In the genomic region with DNA sequence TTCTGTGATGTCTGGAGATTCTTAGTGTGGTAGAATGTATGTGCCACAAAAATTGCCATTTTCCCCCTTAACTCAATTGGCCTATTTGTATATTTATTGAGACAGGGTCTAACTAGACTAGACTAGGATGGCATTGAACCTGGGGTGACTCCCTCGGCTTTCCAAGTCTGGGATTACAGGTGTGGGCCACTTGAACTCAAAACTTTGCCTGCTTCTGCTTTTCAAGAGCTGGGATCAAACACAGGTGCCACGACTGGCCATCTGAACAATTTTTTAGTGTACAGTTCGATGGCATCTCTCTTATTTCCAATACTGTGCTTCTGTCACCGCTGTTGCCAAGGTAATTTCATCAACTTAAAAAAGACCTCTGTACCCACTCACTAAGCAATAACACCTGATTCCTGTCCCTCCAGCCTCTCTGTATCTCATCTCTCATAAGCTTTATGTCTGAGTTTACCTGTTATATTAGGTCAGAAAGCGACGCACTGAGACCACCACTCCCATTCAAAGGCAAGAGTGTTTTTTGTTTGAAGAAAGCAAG, we compare ENCODE assay signal across 9 mouse cellular contexts. TPM values are rescaled to one million over a fixed set of nuclear protein-coding genes. Genes with fewer than 3 reads are reported as not detected.
A peak's percentile ranks its signal among the peaks of the same experiment; 100 is the strongest.
DNase-seq lines count a peak whose midpoint lies in the region; ATAC-seq lines count a peak whose summit lies in the region.
"Had no signal": no experiment of that assay in that cellular context is flagged by ENCODE, and none has a peak within 500 bp of the region (broad histone marks: within the 10 kb centered on the region; RNA-seq: fewer than 3 reads in every experiment).

No protein-coding gene starts in this region.

- H3K27ac ChIP-seq in forebrain, embryonic 13.5 days: no peak overlapping the region
- no peak overlapping the region for H3K27ac ChIP-seq in forebrain, embryonic 15.5 days (replicated peaks)
- H3K27ac ChIP-seq in midbrain, embryonic 10.5 days (replicated peaks): no peak overlapping the region; the same call in 1 of the 2 replicates
- H3K27ac ChIP-seq in midbrain, embryonic 14.5 days (replicated peaks; ENCODE audit: low read depth, low read length): no peak overlapping the region
- H3K27ac ChIP-seq in limb, embryonic 12.5 days: 0 out of 2 replicates have a peak overlapping the region, but pooled peaks have one; percentile 78
- no peak overlapping the region for H3K27ac ChIP-seq in stomach, embryonic 14.5 days (ENCODE audit: low read length)

- no peaks in the 10 kb centered on the region for H3K4me1 ChIP-seq in forebrain, embryonic 13.5 days
- H3K4me1 ChIP-seq in forebrain, embryonic 15.5 days: peaks cover 6% of the 10 kb centered on the region
- peaks cover 8% of the 10 kb centered on the region; the same call in 1 of the 2 replicates for H3K4me1 ChIP-seq in midbrain, embryonic 10.5 days
- no peaks in the 10 kb centered on the region for H3K4me1 ChIP-seq in midbrain, embryonic 14.5 days (ENCODE audit: control insufficient read depth, insufficient read depth, low read length)
- no peaks in the 10 kb centered on the region for H3K4me1 ChIP-seq in limb, embryonic 12.5 days (replicated peaks)
- no peaks in the 10 kb centered on the region for H3K4me1 ChIP-seq in stomach, embryonic 14.5 days (ENCODE audit: control insufficient read depth, insufficient read depth, low read length)

- 89% methylated on average over 6 of the region's 6 CpGs for WGBS in forebrain, embryonic 13.5 days
- 94% methylated on average over 6 of the region's 6 CpGs for WGBS in forebrain, embryonic 15.5 days
- 91% methylated on average over 6 of the region's 6 CpGs for WGBS in midbrain, embryonic 10.5 days
- WGBS in midbrain, embryonic 14.5 days: 90% methylated on average over 6 of the region's 6 CpGs
- 95% methylated on average over 6 of the region's 6 CpGs for WGBS in limb, embryonic 12.5 days
- 83% methylated on average over 6 of the region's 6 CpGs for WGBS in stomach, embryonic 14.5 days

- H3K36me3 ChIP-seq in forebrain, embryonic 13.5 days (ENCODE audit: poor library complexity, severe bottlenecking): no peaks in the 10 kb centered on the region
- no peaks in the 10 kb centered on the region for H3K36me3 ChIP-seq in forebrain, embryonic 15.5 days
- no peaks in the 10 kb centered on the region for H3K36me3 ChIP-seq in midbrain, embryonic 10.5 days
- no peaks in the 10 kb centered on the region for H3K36me3 ChIP-seq in midbrain, embryonic 14.5 days (ENCODE audit: control insufficient read depth, insufficient read depth, low read length)
- no peaks in the 10 kb centered on the region for H3K36me3 ChIP-seq in limb, embryonic 12.5 days
- H3K36me3 ChIP-seq in stomach, embryonic 14.5 days (ENCODE audit: control insufficient read depth, insufficient read depth, low read length): no peaks in the 10 kb centered on the region

- H3K9me3 ChIP-seq in forebrain, embryonic 13.5 days (replicated peaks): no peaks in the 10 kb centered on the region
- H3K9me3 ChIP-seq in forebrain, embryonic 15.5 days: no peaks in the 10 kb centered on the region
- no peaks in the 10 kb centered on the region for H3K9me3 ChIP-seq in midbrain, embryonic 10.5 days (replicated peaks)
- H3K9me3 ChIP-seq in midbrain, embryonic 14.5 days (ENCODE audit: control insufficient read depth, low read length): no peaks in the 10 kb centered on the region
- no peaks in the 10 kb centered on the region for H3K9me3 ChIP-seq in limb, embryonic 12.5 days
- H3K9me3 ChIP-seq in stomach, embryonic 14.5 days (ENCODE audit: control insufficient read depth, low read depth, low read length): no peaks in the 10 kb centered on the region

- peak overlapping the region; percentile 76; the same call in 1 of the 2 replicates for H3K4me2 ChIP-seq in forebrain, embryonic 13.5 days
- no peak overlapping the region for H3K4me2 ChIP-seq in forebrain, embryonic 15.5 days (replicated peaks)
- no peak overlapping the region; the same call in 1 of the 2 replicates for H3K4me2 ChIP-seq in midbrain, embryonic 14.5 days (ENCODE audit: low read length)
- peak overlapping the region; percentile 77 for H3K4me2 ChIP-seq in limb, embryonic 12.5 days
- H3K4me2 ChIP-seq in stomach, embryonic 14.5 days (replicated peaks; ENCODE audit: low read depth, low read length): peak overlapping the region; percentile 46

- no peak for DNase-seq in midbrain, embryonic 10.5 days (ENCODE audit: low spot score)
- no peak for DNase-seq in midbrain, embryonic 14.5 days
- DNase-seq in cerebellum, adult 18-20 months: no peak
- DNase-seq in adrenal gland, postnatal 4 days (ENCODE audit: low spot score in 2 of 2): no peak
- DNase-seq: kidney, adult 18-20 months had no signal

- no peaks in the 10 kb centered on the region for H3K27me3 ChIP-seq in forebrain, embryonic 13.5 days
- no peaks in the 10 kb centered on the region for H3K27me3 ChIP-seq in forebrain, embryonic 15.5 days
- H3K27me3 ChIP-seq in midbrain, embryonic 10.5 days (ENCODE audit: low read depth, poor library complexity, severe bottlenecking): no peaks in the 10 kb centered on the region
- no peaks in the 10 kb centered on the region for H3K27me3 ChIP-seq in midbrain, embryonic 14.5 days (ENCODE audit: control insufficient read depth, insufficient read depth, low read length)
- no peaks in the 10 kb centered on the region for H3K27me3 ChIP-seq in limb, embryonic 12.5 days
- no peaks in the 10 kb centered on the region for H3K27me3 ChIP-seq in stomach, embryonic 14.5 days (ENCODE audit: control insufficient read depth, insufficient read depth, low read length)

- H3K9ac ChIP-seq in forebrain, embryonic 13.5 days: no peak overlapping the region
- H3K9ac ChIP-seq in forebrain, embryonic 15.5 days (replicated peaks): no peak overlapping the region
- H3K9ac ChIP-seq in midbrain, embryonic 14.5 days (replicated peaks; ENCODE audit: low read length): no peak overlapping the region
- H3K9ac ChIP-seq in limb, embryonic 12.5 days (replicated peaks): no peak overlapping the region
- H3K9ac ChIP-seq in stomach, embryonic 14.5 days (replicated peaks; ENCODE audit: low read depth, low read length): no peak overlapping the region; the same call in 1 of the 2 replicates

- H3K4me3 ChIP-seq in forebrain, embryonic 13.5 days: 0 out of 2 replicates have a peak overlapping the region, but pooled peaks have one; percentile 51
- H3K4me3 ChIP-seq in forebrain, embryonic 15.5 days: no peak overlapping the region; the same call in 1 of the 2 replicates
- H3K4me3 ChIP-seq in midbrain, embryonic 10.5 days: peak overlapping the region; percentile 61
- no peak overlapping the region for H3K4me3 ChIP-seq in midbrain, embryonic 14.5 days (replicated peaks; ENCODE audit: low read depth, low read length)
- peak overlapping the region; percentile 66 for H3K4me3 ChIP-seq in limb, embryonic 12.5 days (replicated peaks)
- peak overlapping the region; percentile 52 for H3K4me3 ChIP-seq in stomach, embryonic 14.5 days (ENCODE audit: low read depth, low read length)

- ATAC-seq in forebrain, embryonic 13.5 days: no peak
- ATAC-seq in forebrain, embryonic 15.5 days (replicated peaks): no peak
- no peak for ATAC-seq in midbrain, embryonic 14.5 days (ENCODE audit: low FRiP score, low TSS enrichment)
- no peak for ATAC-seq in limb, embryonic 12.5 days (ENCODE audit: insufficient number of reproducible peaks, insufficient read depth, low FRiP score, low TSS enrichment, low read depth)
- ATAC-seq in stomach, embryonic 14.5 days (ENCODE audit: insufficient number of reproducible peaks, insufficient read depth, low FRiP score, low read depth): no peak

RNA-seq across cellular contexts. Expression of a gene that starts 0.9 kb away (rescaled TPM):
- polyA plus RNA-seq in forebrain, embryonic 13.5 days (2015; fragmentation: Nextera tagmentation; extraction: Ambion mirVana): 2.6 and 3.0 TPM in 2 replicates
- polyA plus RNA-seq in forebrain, embryonic 15.5 days (2015; fragmentation: Nextera tagmentation; extraction: Ambion mirVana): 3.0 and 3.3 TPM in 2 replicates
- polyA plus RNA-seq in midbrain, embryonic 10.5 days (2016; fragmentation: Nextera tagmentation; extraction: Ambion mirVana): 3.8 and 5.0 TPM in 2 replicates
- 1.5 and 3.0 TPM in 2 replicates for polyA plus RNA-seq in midbrain, embryonic 14.5 days (2014; fragmentation: Nextera tagmentation; extraction: Ambion mirVana)
- 6.3 and 6.4 TPM in 2 replicates for polyA plus RNA-seq in limb, embryonic 12.5 days (2016; fragmentation: Nextera tagmentation; extraction: Ambion mirVana)
- 8.4 TPM in 2 replicates for polyA plus RNA-seq in stomach, embryonic 14.5 days (2014; fragmentation: Nextera tagmentation; extraction: Ambion mirVana)
- 10 to 100 TPM; 16.0 to 16.2 TPM for total RNA-seq in adrenal gland, postnatal 4 days (2021)

RNA-seq across cellular contexts. Expression of a gene that starts 24.2 kb away (rescaled TPM):
- polyA plus RNA-seq in forebrain, embryonic 13.5 days (2015; fragmentation: Nextera tagmentation; extraction: Ambion mirVana): 60.5 and 61.9 TPM in 2 replicates
- 75.7 and 78.6 TPM in 2 replicates for polyA plus RNA-seq in forebrain, embryonic 15.5 days (2015; fragmentation: Nextera tagmentation; extraction: Ambion mirVana)
- polyA plus RNA-seq in midbrain, embryonic 10.5 days (2016; fragmentation: Nextera tagmentation; extraction: Ambion mirVana): 56.2 and 56.9 TPM in 2 replicates
- 67.9 and 86.3 TPM in 2 replicates for polyA plus RNA-seq in midbrain, embryonic 14.5 days (2014; fragmentation: Nextera tagmentation; extraction: Ambion mirVana)
- polyA plus RNA-seq in limb, embryonic 12.5 days (2016; fragmentation: Nextera tagmentation; extraction: Ambion mirVana): 58.2 and 59.5 TPM in 2 replicates
- 50.7 and 55.2 TPM in 2 replicates for polyA plus RNA-seq in stomach, embryonic 14.5 days (2014; fragmentation: Nextera tagmentation; extraction: Ambion mirVana)
- 10 to 100 TPM; 61.4 to 65.9 TPM for total RNA-seq in adrenal gland, postnatal 4 days (2021)

RNA-seq across cellular contexts. Expression of a gene that starts 30.7 kb away (rescaled TPM):
- polyA plus RNA-seq in forebrain, embryonic 13.5 days (2015; fragmentation: Nextera tagmentation; extraction: Ambion mirVana): 1.8 and 2.2 TPM in 2 replicates
- 2.7 and 3.3 TPM in 2 replicates for polyA plus RNA-seq in forebrain, embryonic 15.5 days (2015; fragmentation: Nextera tagmentation; extraction: Ambion mirVana)
- polyA plus RNA-seq in midbrain, embryonic 10.5 days (2016; fragmentation: Nextera tagmentation; extraction: Ambion mirVana): 0.77 and 1.9 TPM in 2 replicates
- 2.2 and 3.2 TPM in 2 replicates for polyA plus RNA-seq in midbrain, embryonic 14.5 days (2014; fragmentation: Nextera tagmentation; extraction: Ambion mirVana)
- polyA plus RNA-seq in limb, embryonic 12.5 days (2016; fragmentation: Nextera tagmentation; extraction: Ambion mirVana): 0.45 and 1.2 TPM in 2 replicates
- 2.3 and 3.0 TPM in 2 replicates for polyA plus RNA-seq in stomach, embryonic 14.5 days (2014; fragmentation: Nextera tagmentation; extraction: Ambion mirVana)
- 10 to 100 TPM; 11.4 to 14.3 TPM for total RNA-seq in adrenal gland, postnatal 4 days (2021)

RNA-seq across cellular contexts. Expression of a gene that starts 42.6 kb away (rescaled TPM):
- 29.6 and 30.0 TPM in 2 replicates for polyA plus RNA-seq in forebrain, embryonic 13.5 days (2015; fragmentation: Nextera tagmentation; extraction: Ambion mirVana)
- polyA plus RNA-seq in forebrain, embryonic 15.5 days (2015; fragmentation: Nextera tagmentation; extraction: Ambion mirVana): 28.2 and 30.7 TPM in 2 replicates
- polyA plus RNA-seq in midbrain, embryonic 10.5 days (2016; fragmentation: Nextera tagmentation; extraction: Ambion mirVana): 39.8 and 40.7 TPM in 2 replicates
- 24.0 and 25.4 TPM in 2 replicates for polyA plus RNA-seq in midbrain, embryonic 14.5 days (2014; fragmentation: Nextera tagmentation; extraction: Ambion mirVana)
- polyA plus RNA-seq in limb, embryonic 12.5 days (2016; fragmentation: Nextera tagmentation; extraction: Ambion mirVana): 32.4 and 34.9 TPM in 2 replicates
- 25.9 and 28.2 TPM in 2 replicates for polyA plus RNA-seq in stomach, embryonic 14.5 days (2014; fragmentation: Nextera tagmentation; extraction: Ambion mirVana)
- total RNA-seq in adrenal gland, postnatal 4 days (2021): 10 to 100 TPM; 20.9 to 22.8 TPM

Comparison
In these comparisons a context has a peak if more than half of its experiments do, and no peak if none do; other contexts are left out.
1. H3K4me2 ChIP-seq: peak in forebrain, embryonic 13.5 days (single experiment), limb, embryonic 12.5 days (single experiment) and stomach, embryonic 14.5 days (single experiment); none in forebrain, embryonic 15.5 days (single experiment) and midbrain, embryonic 14.5 days (single experiment).
2. H3K4me3 ChIP-seq: peak in forebrain, embryonic 13.5 days (single experiment), midbrain, embryonic 10.5 days (single experiment), limb, embryonic 12.5 days (single experiment) and stomach, embryonic 14.5 days (single experiment); none in forebrain, embryonic 15.5 days (single experiment) and midbrain, embryonic 14.5 days (single experiment).